Comparison of ENCODE assay signal across 16 mouse cellular contexts in the genomic region with DNA sequence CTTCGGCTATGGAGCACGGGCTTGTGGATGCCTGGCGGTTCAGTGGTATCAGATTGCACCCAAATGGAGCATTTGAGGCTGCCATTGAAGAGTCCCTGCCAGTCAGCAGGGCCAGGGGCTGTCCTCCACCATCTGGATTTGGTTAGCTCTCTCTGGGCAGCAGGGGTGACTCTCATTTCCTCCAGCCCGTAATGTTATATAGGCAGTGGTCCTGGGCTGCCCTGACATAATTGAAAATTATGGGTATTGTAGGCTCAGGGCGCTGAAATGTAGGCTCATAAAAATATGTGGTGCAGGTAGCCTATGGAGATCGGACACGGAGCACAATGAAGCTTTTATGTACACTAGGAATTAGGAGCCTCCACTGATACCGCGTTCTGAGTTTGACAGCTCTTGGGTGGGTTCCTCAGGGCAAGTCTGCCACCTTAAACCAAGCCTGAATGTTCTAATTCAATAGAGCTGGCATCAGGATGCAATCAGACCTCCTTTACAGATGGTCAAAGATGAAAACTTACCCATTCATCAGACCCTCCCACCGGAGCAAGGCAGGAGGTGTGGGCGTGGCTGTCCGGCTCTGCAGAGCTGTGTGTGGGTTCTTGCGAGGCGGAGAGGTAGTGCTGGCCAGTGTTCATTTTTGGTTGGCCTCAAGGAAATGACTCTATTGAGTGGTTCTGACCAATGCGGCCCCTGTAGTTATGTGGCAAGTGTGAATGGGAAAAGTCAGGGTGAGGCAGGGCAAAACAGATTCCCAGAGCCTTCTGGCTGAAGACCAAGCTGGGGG.
DNase-seq lines count a peak whose midpoint lies in the region; TF ChIP-seq lines count a peak whose summit lies in the region.
"Had no signal": no experiment of that assay in that cellular context is flagged by ENCODE, and none has a peak within 500 bp of the region (broad histone marks: within the 10 kb centered on the region; RNA-seq: fewer than 3 reads in every experiment).

No protein-coding gene starts in this region.

- intact Hi-C loops in gastrocnemius, adult 2 months (cut with DNase I), result no loop called here
- intact Hi-C loops in left cerebral cortex, adult 2 months (cut with DNase I), result no loop called here

- no peak for TF ChIP-seq CTCF in gastrocnemius, adult 2 months (IDR thresholded peaks at IDR 0.05)
- no peak for TF ChIP-seq CTCF in lung, adult 2 months (IDR thresholded peaks at IDR 0.05; ENCODE audit: insufficient read depth, low read length)
- no peak for TF ChIP-seq CTCF in left cerebral cortex, adult 2 months (IDR thresholded peaks at IDR 0.05)

- peak; percentile 44 for DNase-seq in gastrocnemius, adult 2 months
- DNase-seq in gastrocnemius, postnatal 4 days (ENCODE audit: low spot score in 2 of 2), result no peak
- DNase-seq in lung, postnatal 36 days, result peak; percentile 17
- no peak for DNase-seq in lung, adult 2 months
- peak; percentile 93 for DNase-seq in forelimb bud, embryonic 11.5 days (ENCODE audit: low read depth, low spot score)
- DNase-seq in left cerebral cortex, adult 2 months (ENCODE audit: extremely low spot score in 1 of 2, low spot score in 2 of 2), result no peak
- DNase-seq in left cerebral cortex, adult 11 months (ENCODE audit: low spot score), result no peak
- no peak for DNase-seq in layer of hippocampus, postnatal 10 days (ENCODE audit: low spot score in 2 of 2)
- DNase-seq: B cell, adult 2 months; cerebellum, postnatal 10 days; left cerebral cortex, postnatal 4 days; thymus, adult 2 months had no signal

- H3K4me3 ChIP-seq in gastrocnemius, adult 2 months, result peak overlapping the region; percentile 29
- no peak overlapping the region for H3K4me3 ChIP-seq in lung, adult 2 months (replicated peaks; ENCODE audit: extremely low read depth, low read depth, low read length)
- H3K4me3 ChIP-seq in left cerebral cortex, adult 2 months, result no peak overlapping the region
- H3K4me3 ChIP-seq: layer of hippocampus, adult 2 months; midbrain, embryonic 12.5 days; neural tube, embryonic 12.5 days had no signal

- H3K4me1 ChIP-seq in lung, adult 2 months (ENCODE audit: control insufficient read depth, insufficient read depth, low read length), result no peaks in the 10 kb centered on the region

- H3K27ac ChIP-seq in gastrocnemius, adult 2 months, result 0 out of 2 replicates have a peak overlapping the region, but pooled peaks have one; percentile 12
- H3K27ac ChIP-seq in left cerebral cortex, adult 2 months, result no peak overlapping the region
- H3K27ac ChIP-seq: hindbrain, postnatal 0 days; layer of hippocampus, adult 2 months; midbrain, embryonic 12.5 days; neural tube, embryonic 12.5 days had no signal

- 87% methylated on average over 15 of the region's 15 CpGs for WGBS in lung, adult 2 months

- no peak for TF ChIP-seq POLR2A in lung, adult 2 months (IDR thresholded peaks at IDR 0.05; ENCODE audit: borderline replicate concordance, extremely low read depth, low read depth, low read length)

Comparison
In these comparisons a context has a peak if more than half of its experiments do, and no peak if none do; other contexts are left out.
1. DNase-seq: peak in gastrocnemius, adult 2 months (single experiment), lung, postnatal 36 days (single experiment) and forelimb bud, embryonic 11.5 days (single experiment); none in gastrocnemius, postnatal 4 days (0 of 2), lung, adult 2 months (single experiment), left cerebral cortex, adult 2 months (0 of 2), left cerebral cortex, adult 11 months (single experiment) and layer of hippocampus, postnatal 10 days (0 of 2).